Mouse (Mus musculus): ENCODE measurements around the gene Cpeb3. TPM values are rescaled to one million over a fixed set of nuclear protein-coding genes. Genes with fewer than 3 reads are reported as not detected.
A peak's percentile ranks its signal among the peaks of the same experiment; 100 is the strongest.

The Cpeb3 gene
- polyA plus RNA-seq, 1 experiment = 2.6 TPM

DNA sequence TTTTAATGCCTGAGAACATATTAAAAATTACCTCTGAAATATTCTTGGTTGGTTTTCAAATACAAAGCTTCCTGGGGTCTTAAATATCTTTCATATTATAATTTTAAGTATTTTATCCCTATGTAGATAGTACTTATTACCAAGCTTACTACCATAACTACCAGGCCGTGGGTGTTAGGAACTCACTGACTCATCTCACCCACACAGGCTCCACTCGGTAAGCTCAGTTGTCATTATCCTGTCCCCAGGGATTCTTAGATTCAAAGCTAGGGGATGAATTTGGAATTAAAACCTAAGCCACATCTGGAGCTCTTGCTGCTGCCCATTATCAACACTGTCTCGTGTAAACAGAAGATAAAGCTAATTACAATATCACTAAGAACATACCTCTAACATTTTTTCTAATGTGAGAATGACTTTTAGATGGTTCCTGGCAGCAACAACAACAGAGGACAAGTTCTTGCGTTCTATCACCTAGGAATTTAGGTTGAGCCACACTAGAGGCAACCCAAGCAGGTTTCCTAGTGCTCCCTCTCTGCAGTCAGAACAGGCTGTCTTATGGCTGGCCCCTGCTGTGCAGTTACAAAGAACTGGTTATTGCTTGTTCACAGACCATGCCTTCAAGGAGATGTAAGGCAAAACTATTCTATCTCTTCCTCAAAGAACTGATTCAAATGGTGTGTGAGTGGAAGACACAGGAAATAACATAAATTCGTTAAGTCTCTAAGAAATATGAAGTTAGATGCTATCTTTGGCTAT, 135.4 kb downstream of the Cpeb3 start:
- Histone ChIP-seq H3K27me3 (ENCODE audit: control insufficient read depth, insufficient read depth, insufficient read length) (no peaks in the 10 kb centered on the region), H3K36me3 (ENCODE audit: control insufficient read depth, insufficient read depth) (no peaks in the 10 kb centered on the region), H3K79me2 (ENCODE audit: control insufficient read depth, insufficient read depth) (no peaks in the 10 kb centered on the region), H3K4me2 (ENCODE audit: low read depth) (no peak overlapping the region), H3ac (ENCODE audit: control insufficient read depth, insufficient read length) (no peak overlapping the region), H3K4me3 (no peak overlapping the region)
- TF ChIP-seq SRF (IDR thresholded peaks at IDR 0.05; ENCODE audit: control insufficient read depth, insufficient read length, low read depth) = no peak
- no peak for TF ChIP-seq CEBPB (IDR thresholded peaks at IDR 0.05; ENCODE audit: insufficient read depth, poor library complexity, severe bottlenecking)
- TF ChIP-seq TCF3 (IDR thresholded peaks at IDR 0.05; ENCODE audit: insufficient read length, low read depth) = no peak
- no peak for TF ChIP-seq MYOD1 (IDR thresholded peaks at IDR 0.05; ENCODE audit: control insufficient read depth in 1 of 3, insufficient read length in 2 of 3, low read depth in 2 of 3)
- no peak for TF ChIP-seq TCF12 (IDR thresholded peaks at IDR 0.05; ENCODE audit: insufficient read depth, poor library complexity, severe bottlenecking)
- TF ChIP-seq MYOG (IDR thresholded peaks at IDR 0.05; ENCODE audit: control insufficient read depth in 1 of 3, insufficient read depth in 1 of 3, insufficient read length in 2 of 3, low read depth in 2 of 3) = no peak
- no peak for TF ChIP-seq MAX (IDR thresholded peaks at IDR 0.05; ENCODE audit: low read depth)
- TF ChIP-seq E2F4 (IDR thresholded peaks at IDR 0.05; ENCODE audit: insufficient read depth) = no peak

DNA sequence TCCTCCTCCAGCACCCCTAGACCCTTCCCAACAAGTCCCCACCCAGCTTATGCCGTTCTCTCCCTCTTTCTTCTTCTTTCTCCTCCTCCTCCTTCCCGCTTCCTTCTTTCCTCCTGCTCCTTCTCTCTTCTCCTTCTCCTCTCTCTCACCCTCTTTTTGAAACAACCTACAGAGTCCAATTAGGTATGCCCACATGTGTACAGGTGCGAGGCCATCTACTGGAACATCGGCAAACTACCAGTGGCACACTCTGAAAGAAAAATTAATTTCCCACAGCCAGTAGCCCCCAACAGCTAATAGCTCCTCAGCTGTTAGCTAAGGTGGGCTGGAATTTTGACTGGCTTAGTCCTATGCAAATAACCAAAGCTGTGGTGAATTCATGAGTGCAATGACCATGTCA, 139.2 kb downstream of the Cpeb3 start:
- TF ChIP-seq TCF12 (IDR thresholded peaks at IDR 0.05; ENCODE audit: insufficient read depth, poor library complexity, severe bottlenecking) (no peak), USF1 (IDR thresholded peaks at IDR 0.05; ENCODE audit: low read depth) (no peak), POLR2A (IDR thresholded peaks at IDR 0.05; ENCODE audit: insufficient read length, low read depth) (no peak), REST (IDR thresholded peaks at IDR 0.05; ENCODE audit: insufficient read depth, insufficient read length) (no peak), MYOG (IDR thresholded peaks at IDR 0.05; ENCODE audit: control insufficient read depth in 1 of 3, insufficient read depth in 1 of 3, insufficient read length in 2 of 3, low read depth in 2 of 3) (no peak), SRF (IDR thresholded peaks at IDR 0.05; ENCODE audit: control insufficient read depth, insufficient read length, low read depth) (no peak), MYOD1 (IDR thresholded peaks at IDR 0.05; ENCODE audit: control insufficient read depth in 1 of 3, insufficient read length in 2 of 3, low read depth in 2 of 3) (no peak), POLR2AphosphoS2 (IDR thresholded peaks at IDR 0.05; ENCODE audit: insufficient read length, low read depth) (no peak), MAX (IDR thresholded peaks at IDR 0.05; ENCODE audit: low read depth) (no peak), TCF3 (IDR thresholded peaks at IDR 0.05; ENCODE audit: insufficient read length, low read depth) (no peak), CEBPB (IDR thresholded peaks at IDR 0.05; ENCODE audit: insufficient read depth, poor library complexity, severe bottlenecking) (no peak), E2F4 (IDR thresholded peaks at IDR 0.05; ENCODE audit: insufficient read depth) (no peak)
- Histone ChIP-seq H3ac (ENCODE audit: control insufficient read depth, insufficient read length) (no peak overlapping the region), H3K4me2 (ENCODE audit: low read depth) (no peak overlapping the region), H3K4me3 (no peak overlapping the region), H3K27me3 (ENCODE audit: control insufficient read depth, insufficient read depth, insufficient read length) (no peaks in the 10 kb centered on the region), H3K79me2 (ENCODE audit: control insufficient read depth, insufficient read depth) (no peaks in the 10 kb centered on the region), H3K36me3 (ENCODE audit: control insufficient read depth, insufficient read depth) (no peaks in the 10 kb centered on the region)

DNA sequence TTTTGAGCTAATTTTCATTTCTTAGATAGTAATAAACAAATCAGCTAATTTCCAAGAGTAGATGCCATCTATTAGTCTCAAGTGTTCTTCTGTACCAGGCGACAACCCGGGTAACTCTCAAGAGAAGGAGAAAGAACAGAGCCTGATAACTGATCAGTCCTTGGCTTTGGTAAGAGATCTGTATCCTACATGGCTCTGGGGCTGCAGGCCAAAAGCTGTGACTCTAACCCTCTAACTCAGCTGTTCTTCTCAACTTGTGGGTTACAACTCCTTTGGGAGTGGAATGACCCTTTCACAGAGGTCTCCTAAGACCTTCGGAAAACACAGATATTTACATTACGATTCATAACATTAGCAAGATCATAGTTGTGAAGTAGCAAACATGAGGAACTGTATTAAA, 148.3 kb downstream of the Cpeb3 start:
- TF ChIP-seq CEBPB (IDR thresholded peaks at IDR 0.05; ENCODE audit: insufficient read depth, poor library complexity, severe bottlenecking) = no peak
- no peak for TF ChIP-seq REST (IDR thresholded peaks at IDR 0.05; ENCODE audit: insufficient read depth, insufficient read length)
- TF ChIP-seq MAX (IDR thresholded peaks at IDR 0.05; ENCODE audit: low read depth) = no peak
- TF ChIP-seq E2F4 (IDR thresholded peaks at IDR 0.05; ENCODE audit: insufficient read depth) = no peak
- no peak for TF ChIP-seq SRF (IDR thresholded peaks at IDR 0.05; ENCODE audit: control insufficient read depth, insufficient read length, low read depth)
- no peak for TF ChIP-seq POLR2A (IDR thresholded peaks at IDR 0.05; ENCODE audit: insufficient read length, low read depth)
- no peak for TF ChIP-seq MYOG (IDR thresholded peaks at IDR 0.05; ENCODE audit: control insufficient read depth in 1 of 3, insufficient read depth in 1 of 3, insufficient read length in 2 of 3, low read depth in 2 of 3)
- no peak for TF ChIP-seq POLR2AphosphoS2 (IDR thresholded peaks at IDR 0.05; ENCODE audit: insufficient read length, low read depth)
- TF ChIP-seq TCF12 (IDR thresholded peaks at IDR 0.05; ENCODE audit: insufficient read depth, poor library complexity, severe bottlenecking) = no peak
- no peak for TF ChIP-seq MYOD1 (IDR thresholded peaks at IDR 0.05; ENCODE audit: control insufficient read depth in 1 of 3, insufficient read length in 2 of 3, low read depth in 2 of 3)
- no peak for TF ChIP-seq USF1 (IDR thresholded peaks at IDR 0.05; ENCODE audit: low read depth)
- TF ChIP-seq TCF3 (IDR thresholded peaks at IDR 0.05; ENCODE audit: insufficient read length, low read depth) = no peak

DNA sequence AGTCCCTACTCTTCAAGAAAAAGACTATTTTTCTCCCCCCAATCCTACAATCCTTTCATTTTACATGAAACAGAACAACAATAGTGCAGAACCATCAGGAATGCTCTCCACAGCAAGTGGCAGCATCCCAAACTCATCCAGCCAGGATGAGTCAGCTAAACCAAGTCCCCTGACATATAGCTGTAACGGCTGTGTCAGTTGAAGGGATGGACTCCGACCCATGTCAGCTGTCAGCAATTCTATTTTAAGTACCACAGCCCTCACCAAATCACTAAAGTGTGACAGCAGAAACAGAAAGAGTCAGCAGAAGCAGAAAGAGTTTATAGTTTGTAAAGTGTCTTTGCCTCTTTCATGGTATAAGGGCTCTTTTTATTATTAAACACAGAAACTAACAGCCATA, 148.8 kb downstream of the Cpeb3 start:
- Histone ChIP-seq H3K27me3 (ENCODE audit: control insufficient read depth, insufficient read depth, insufficient read length) (no peaks in the 10 kb centered on the region), H3K36me3 (ENCODE audit: control insufficient read depth, insufficient read depth) (no peaks in the 10 kb centered on the region), H3K79me2 (ENCODE audit: control insufficient read depth, insufficient read depth) (no peaks in the 10 kb centered on the region), H3K4me3 (no peak overlapping the region), H3ac (ENCODE audit: control insufficient read depth, insufficient read length) (no peak overlapping the region), H3K4me2 (ENCODE audit: low read depth) (peak overlapping the region; percentile 33)
- TF ChIP-seq MYOG (IDR thresholded peaks at IDR 0.05; ENCODE audit: control insufficient read depth in 1 of 3, insufficient read depth in 1 of 3, insufficient read length in 2 of 3, low read depth in 2 of 3) (peak in 2 of 3 experiments; percentile 22 to 70), MYOD1 (IDR thresholded peaks at IDR 0.05; ENCODE audit: control insufficient read depth in 1 of 3, insufficient read length in 2 of 3, low read depth in 2 of 3) (peak; percentile 14 to 67 (median 55)), USF1 (IDR thresholded peaks at IDR 0.05; ENCODE audit: low read depth) (no peak)

More for the DNA sequence above, 148.3 kb downstream of the Cpeb3 start:
- no peaks in the 10 kb centered on the region for H3K79me2 ChIP-seq (ENCODE audit: control insufficient read depth, insufficient read depth)
- H3ac ChIP-seq (ENCODE audit: control insufficient read depth, insufficient read length) = no peak overlapping the region
- peak overlapping the region; percentile 33 for H3K4me2 ChIP-seq (ENCODE audit: low read depth)
- H3K27me3 ChIP-seq (ENCODE audit: control insufficient read depth, insufficient read depth, insufficient read length) = no peaks in the 10 kb centered on the region
- no peak overlapping the region for H3K4me3 ChIP-seq
- H3K36me3 ChIP-seq (ENCODE audit: control insufficient read depth, insufficient read depth) = no peaks in the 10 kb centered on the region
